Mouse (Mus musculus) mouse embryonic stem cell (cell line): ENCODE results near the gene Tbc1d30.

Experiments used
- in situ Hi-C, 2 experiments: fragments of 300-500 bp; cut with MboI; formaldehyde crosslinking; loops; 1 replicate in 1 of 2; 3 replicates in 1 of 2; pipeline ENCODE4 v1.14.3; 2019 to 2020; ENCODE audit warnings: low sequenced_read_pairs in 2 of 2, low pct_unique_long_range_greater_than_20kb in 1 of 2, mixed read lengths in 1 of 2; ENCODE audit not compliant: unreplicated experiment in 1 of 2

Gene Tbc1d30

DNA sequence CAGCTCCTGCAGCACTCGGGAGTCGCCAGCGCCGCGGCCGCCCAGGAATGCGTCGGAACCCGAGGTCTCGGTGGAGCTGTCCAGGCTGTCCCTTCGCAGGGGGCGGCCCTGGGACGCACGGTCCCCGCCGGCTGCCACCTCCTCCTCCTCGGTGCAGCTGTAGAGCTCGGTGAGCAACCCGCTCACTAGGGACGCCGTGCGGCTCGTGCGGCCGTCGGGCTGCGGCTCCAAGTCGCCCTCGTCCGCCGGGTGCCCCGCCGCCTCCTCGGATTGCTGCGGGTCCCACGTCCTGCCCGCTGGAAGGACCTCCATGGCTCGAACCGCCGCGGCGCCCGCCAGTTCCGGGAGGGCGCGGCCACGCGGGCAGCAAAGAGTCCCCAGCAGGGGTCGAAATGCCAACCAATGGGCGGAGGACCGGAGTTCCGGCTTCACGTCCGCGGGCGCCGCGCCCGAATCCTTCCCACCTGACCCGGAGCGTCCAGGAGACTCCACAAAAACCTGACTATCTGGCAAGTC lies at the start of gene Tbc1d30:
Tbc1d30 (minus strand) TSS at position 213 of the 516 bp plus-strand sequence.
- in situ Hi-C loops, result no loop called here

DNA sequence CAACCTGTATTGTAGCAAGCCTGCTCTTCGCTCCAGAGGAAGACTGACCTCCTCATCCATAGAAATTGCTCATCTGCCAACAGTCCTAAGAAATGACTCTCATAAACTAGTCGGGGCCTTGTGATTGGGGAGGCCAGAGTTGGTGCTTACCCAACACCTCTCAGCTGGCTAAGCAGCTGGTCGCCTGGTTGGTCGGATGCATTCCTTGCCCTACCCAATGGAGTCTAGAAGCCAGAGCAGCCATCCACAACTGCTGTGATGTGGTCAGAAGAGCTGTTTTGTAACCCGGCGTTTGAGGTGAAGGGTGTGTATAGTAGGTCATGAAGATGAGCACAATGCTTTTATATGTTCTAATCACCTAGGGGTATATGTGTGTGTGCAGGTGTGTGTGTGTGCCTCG lies 47.5 kb upstream of the Tbc1d30 start:
- in situ Hi-C loops, result no loop called here

DNA sequence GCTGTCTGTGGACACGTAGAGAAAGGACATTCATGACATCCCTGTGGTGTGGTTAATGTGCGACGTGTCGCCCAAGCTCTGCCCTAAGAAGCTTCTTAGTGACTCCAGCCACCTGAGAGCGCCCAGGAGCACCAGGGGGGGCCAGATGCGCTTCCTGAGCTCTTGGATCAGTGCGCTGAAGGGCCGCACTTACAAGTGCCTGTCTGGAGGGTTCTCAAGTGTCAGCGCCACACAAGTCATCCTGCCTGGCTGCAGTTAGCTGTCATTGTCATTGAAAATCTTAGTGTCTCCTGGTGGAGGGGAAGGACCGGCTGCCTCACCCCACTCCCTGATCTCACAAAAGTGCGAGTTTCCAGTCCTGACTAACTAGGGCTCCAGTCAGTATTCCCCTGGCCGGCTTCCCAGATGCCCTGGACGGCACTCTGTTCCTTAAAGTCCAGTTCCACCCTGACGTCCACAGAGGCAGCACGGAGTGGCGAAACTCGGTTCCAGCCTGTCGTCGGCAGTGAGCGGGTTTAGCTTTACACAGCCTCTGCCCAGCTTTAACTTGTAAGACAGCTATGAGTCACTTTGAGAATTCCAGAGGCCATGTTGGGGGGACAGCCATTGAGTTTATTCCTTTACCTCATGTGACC lies 44.6 kb upstream of the Tbc1d30 start:
- in situ Hi-C loops, result no loop called here

DNA sequence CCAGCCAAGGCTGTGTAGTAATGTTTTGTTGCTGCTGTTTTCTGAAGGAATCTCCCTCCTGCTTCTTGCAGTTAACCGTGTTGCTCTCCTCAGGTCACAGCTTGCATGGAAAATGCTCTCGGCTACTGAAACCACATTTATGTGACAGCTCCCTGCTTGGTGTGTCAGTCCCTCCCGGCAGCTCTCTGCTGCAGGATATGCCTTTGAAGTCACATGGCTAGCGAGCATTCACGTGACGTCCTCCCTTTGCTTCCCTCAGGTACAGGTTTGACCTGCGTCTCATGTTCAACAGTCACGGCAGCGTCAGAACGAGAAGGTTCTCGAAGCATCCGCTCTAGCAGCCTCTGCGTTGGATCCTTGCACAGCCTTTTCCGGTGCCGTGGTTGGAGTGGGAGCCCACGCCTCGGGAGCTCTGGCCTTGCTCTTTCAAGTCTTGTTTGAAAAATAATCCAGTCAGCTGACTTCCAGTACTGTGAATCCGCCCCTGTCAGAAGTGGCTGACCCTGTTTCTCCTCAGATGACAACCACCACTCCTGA lies 43.8 kb upstream of the Tbc1d30 start:
- in situ Hi-C loops, result no loop called here

DNA sequence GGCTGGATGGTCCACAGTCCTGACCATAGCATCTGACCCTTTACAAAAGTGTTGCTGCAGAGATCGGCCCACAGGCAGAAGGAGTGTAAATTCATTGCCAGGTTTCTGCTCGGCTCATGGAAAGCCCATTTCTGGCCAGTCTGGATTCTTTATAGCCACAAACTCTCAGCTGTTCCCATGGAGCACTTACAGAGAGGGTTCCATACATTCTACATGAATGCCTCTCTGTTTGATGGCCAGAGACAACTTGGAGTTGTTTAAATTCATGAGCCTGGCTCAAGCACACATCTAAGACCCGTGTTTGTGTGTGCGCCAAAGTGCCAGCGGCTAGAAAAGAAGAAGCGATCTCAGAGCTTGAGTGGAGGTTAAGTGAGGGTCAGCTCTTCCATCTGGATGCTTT lies 43.2 kb upstream of the Tbc1d30 start:
- in situ Hi-C loops, result no loop called here

DNA sequence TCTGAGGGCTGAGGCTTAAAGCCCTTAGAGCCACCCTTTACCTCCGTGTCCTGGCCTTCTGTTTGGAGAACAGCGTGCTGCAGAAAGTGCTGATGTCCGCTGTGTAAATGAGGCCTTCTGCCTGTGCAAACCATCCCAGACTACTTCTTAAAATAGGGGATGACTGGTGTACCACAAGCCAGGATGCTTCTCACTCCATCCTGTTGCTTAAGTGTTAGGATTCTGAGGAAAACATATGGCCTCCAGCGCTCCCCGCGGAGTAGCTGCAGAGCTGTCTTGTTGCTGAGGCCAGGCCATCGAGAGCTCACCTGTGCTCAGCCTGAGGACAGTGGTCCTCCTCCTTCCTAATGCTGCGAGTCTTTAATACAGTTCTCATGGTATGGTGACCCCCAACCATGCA lies 40.8 kb upstream of the Tbc1d30 start:
- in situ Hi-C loops, result no loop called here

DNA sequence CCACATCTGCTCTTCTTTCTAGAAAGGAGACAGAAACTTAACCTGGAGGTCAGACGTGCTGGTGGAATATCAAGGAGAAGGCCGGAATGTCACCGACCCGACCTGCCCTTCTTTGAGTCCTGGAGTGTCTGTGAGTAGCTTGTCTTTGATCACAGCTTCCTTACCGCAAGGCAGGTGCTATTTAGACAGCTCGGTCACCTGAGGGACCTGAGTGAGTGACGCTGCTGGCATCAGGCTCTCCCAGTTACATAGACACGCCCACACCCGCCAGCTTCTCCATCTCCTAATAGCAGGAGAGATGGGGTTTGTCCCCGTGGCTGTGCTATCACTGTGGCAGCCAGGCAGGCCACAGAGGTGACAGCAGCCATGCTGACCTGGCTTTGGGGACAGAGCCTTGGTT lies 39.5 kb upstream of the Tbc1d30 start:
- in situ Hi-C loops, result no loop called here

DNA sequence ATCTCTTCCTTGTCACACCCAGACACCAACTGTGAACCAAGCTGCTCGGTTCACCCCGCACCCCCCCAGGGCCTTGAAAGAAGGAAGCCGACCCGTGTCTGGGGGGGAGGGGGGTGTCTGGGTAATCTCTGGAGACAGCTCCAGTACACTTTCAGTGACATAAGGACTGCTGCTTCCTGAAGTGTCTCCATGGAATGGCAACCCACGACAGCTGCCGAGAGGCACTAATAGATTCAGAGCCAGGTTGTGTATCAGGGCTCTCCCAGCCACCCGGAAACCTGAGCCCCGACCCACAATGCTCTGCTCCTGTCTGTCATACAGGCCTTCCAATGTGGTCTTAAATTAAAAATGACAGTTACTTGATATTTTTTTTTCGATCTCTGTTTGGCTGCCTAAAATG lies 35.3 kb upstream of the Tbc1d30 start:
- in situ Hi-C loops, result no loop called here

DNA sequence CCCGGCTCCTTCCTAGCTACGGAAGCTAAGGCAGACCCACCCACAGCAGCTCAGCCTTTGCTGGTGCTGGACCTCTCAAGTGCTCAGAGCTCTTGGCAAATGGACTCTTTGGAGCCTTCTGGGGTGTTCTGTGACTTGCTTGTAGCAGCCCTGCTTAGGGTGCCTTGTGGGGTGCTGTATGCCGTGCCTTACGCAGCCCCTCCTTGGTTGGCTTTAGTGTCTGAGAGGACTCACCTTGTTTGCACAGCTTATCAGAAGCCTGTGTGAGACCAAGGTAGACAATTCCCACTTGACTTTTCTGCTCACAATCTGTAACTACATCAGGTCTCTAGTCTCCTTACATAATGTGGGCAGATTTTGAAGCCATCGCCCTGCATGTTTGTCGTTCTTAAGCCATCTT lies 34.6 kb upstream of the Tbc1d30 start:
- in situ Hi-C loops, result no loop called here

DNA sequence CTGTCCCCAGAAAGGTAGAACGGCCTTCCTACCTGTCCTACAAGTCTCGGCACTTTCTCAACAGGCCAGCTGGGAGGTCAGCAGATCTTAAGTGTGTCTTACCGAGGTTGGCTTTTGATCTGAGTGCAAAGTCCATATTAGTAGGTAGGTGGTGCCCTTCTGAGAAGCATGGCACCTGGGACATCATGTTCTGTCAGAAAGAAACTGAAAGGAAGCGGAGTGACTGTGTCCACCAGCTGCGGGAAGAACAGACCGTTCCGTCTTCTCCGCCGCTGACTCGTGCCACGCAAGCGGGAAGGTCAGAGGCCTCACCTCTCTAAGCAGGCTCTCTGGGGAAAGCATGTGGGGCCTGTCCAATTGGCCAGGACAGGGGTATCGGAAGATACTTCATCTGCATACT lies 33.6 kb upstream of the Tbc1d30 start:
- in situ Hi-C loops, result no loop called here

DNA sequence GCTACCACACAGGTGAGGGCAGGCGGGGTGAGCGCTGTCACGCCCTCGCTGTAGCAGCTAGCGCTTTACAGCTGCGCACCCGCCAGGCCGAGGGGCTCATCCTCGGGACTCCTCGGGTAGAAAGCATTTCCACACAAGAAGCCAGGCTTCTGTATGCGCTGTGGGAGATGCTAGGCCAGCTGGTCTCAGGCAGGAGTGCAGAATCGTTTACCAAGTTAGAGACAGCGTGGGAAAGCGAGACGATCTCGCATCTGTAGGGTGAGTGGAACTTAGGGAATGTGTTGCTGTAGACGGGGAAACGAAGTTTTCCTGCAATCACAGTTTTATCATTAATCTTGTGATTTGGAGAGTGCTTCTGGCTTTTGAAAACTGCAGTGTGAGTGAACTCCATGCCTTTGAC lies 30.2 kb upstream of the Tbc1d30 start:
- in situ Hi-C loops, result no loop called here

DNA sequence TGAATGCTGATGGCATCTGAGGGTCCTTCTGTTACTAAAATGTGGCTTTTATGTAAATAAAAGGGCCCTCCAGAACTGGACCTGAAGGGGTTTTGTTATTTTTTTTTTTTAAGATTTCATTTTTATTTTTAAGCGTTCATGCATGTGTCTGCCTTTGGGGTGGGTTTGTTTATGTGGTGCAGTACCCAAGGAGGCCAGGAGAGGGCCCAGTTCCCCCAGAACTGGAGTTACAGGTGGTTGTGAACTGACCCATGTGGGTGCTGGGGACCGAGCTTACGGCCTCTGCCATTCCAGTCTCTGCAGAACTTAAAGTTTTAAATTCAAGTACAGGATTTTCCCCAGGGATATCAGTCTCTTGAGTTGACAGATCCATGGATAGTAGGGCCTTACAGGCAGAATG lies 28.3 kb upstream of the Tbc1d30 start:
- in situ Hi-C loops, result no loop called here

DNA sequence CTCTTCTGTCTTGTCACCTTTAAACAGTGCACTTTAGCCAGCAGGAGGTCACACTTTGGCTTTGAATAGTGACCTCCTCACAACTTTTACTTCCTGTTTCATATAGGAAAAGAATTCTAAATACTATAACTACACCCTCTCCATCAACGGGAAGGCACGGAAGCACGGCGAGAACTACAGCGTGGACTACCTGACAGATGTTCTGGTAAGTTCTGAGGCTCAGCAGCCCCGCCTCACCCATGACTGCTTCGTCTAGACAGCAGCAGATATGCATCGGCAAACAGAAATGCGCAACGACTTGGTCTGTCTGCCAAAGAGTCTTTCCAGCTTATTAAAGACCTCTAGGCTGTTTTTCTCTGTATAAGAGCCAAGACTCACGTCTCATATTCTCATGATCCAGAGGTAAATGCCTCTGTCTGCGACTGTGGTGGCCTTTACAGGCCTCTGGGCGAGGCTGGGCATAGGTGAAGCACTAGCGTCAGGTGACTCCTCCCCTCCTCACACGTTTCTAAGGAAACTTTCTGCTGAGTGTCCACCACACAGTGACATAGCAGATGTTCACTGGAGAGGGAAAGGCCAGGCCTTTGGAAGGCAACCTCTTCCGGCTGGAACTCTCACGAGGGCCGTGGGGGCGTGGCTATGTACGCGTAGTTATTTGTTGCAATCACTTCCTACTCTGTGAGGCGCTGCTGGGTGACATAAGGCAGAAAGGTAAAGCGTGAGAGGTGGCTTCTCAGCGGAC lies 25.6 kb upstream of the Tbc1d30 start:
- in situ Hi-C loops, result no loop called here

DNA sequence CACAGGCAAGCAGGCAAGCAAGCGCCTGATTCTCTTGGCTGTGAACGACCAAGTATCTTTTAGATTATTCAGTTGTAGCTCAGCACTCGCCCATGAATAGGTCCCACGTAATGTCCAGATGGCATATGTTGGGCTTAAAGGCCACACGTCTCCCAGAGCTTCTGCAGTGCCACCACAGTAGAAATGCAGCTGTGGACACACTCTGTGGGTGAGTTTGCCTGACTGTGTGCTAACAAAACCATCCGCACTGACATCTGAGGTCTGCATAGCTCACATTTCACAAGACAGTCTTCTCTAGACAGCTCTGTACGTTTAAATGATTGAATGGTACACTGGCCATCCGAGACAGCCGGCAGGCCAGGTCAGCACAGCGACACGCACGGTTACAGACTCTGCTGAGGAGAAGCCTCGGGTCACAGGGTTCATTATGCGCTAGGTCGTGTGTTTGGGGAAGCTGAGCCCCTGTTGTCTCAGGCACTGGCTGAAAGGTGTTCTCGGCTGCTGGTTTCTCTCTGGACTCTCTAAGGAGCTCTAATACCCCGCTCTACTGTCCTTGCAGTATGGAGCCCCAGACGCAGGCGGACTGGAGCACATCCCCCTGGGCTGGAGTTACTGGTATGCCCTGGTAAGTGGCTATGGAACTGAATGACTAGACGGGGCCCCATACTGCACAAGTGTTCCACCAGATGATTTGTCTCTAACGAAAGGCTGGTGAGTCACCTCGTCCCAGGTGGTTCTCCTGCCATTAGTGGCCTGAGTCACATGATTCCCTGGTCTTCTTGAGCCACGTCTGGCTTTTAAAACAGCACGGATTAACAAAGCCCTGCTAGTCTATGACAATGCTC lies 24.8 kb upstream of the Tbc1d30 start:
- in situ Hi-C loops, result no loop called here

DNA sequence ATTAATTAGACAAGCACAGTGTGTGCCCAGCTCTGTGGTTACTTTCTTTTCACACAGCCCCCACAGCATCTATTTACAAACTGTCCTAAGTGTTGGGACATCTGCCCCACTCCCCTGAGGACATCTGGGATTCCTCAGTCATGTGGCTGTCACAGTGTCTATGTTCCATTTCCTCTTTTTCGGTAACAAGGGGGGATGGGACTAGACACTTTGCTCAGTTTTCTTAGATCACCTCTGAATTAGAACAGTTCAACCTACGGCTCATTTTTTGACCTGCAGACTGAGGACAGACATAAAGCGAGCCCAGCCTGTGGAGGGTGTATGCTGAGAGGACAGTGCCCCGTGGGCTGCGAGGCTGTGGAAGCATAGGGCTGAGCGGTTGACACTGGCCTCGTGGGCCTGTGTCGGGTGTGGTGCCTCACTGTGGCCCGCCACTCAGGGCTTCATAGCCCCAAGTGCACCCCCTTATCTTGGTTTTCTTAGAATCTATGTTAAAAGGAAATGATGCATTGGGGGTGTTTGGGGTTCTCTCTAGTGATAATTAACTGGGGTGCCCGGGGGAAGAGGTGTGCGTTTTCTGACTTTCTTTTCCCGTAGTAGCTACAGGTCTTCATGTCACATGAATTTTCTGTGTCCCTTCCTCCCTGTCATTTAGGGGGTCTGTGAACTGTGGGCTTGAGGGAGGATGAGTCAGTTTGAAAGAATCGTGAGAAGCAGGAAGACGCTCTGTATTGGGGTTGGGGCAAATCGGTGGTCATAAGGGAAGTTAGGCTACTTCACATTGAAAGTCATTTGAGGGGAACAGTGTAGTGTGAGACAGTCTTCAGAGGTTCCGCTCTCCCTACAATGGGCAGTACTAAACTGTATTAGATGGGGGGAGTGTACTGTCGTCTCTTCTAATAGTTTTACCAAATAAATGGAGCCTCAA lies 23.9 kb upstream of the Tbc1d30 start:
- in situ Hi-C loops, result no loop called here

DNA sequence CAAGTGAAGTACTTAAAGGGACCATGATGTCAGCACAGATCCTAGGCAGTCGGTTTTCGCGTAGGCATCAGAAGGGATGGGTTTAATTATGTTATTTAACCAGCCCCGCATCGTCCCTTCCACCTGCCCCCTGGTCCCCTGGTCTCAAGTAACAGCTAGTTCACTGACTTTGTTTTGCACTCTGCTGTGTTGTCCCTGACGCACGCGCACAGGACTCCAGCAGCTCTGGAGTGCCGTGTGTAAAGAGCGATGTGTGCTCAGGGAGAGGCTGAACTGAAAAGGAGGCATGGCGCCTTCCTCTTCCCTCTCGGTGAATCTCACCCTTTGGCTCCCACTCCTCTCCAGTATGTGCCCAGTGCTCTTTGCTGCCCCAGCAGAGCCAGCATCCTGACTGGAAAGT lies 22.9 kb upstream of the Tbc1d30 start:
- in situ Hi-C loops, result no loop called here

DNA sequence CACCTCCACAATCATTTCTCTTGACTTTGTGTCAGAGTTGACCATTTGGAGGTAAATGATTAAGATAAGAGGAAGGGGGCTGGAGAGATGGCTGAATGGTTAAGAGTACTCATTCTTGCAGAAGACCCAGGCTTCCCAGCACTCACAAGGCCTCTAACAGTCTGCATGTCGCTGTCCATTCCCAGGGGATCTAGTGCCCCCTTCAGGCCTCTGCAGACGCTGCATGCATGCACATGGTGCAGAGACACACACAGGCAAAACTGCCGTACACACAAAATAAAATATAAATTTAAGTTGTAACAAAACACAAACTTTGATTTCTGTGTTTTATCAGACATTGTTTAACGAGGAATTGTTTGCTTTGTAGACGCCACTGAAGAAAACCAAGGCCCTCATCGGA lies 19.7 kb upstream of the Tbc1d30 start:
- in situ Hi-C loops, result no loop called here

DNA sequence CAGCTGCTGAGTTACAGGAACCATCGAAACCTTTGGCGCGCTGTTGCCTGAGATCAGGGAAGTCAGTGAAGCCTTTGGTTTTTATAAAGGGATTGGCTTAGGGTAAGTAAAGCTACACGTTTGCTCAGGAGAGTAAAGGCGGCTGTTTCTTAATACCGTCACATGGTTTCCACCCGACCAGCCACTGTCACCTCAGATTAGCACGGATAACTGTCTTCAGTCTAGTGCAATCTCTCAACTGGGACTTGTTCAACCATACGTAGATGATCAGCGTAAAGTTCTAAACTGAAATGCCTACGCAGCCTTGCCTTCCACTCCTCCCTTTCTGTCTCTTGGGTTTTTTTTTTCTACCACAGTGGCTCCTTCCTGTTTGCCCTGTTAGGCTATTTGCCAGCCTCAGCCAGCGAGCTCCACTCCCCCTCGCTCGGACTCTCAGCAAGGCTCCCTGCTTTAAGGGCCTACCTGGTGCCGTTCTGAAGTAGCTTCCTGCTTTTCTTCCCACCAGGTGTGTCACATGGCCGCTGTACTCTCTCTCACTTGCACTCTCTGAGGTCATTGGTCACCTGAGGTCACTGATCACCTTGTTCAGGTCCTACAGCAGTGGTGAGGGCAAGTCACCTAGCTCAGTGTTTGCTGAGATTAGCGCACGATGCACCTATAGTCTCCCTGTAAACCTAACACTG lies 17.8 kb upstream of the Tbc1d30 start:
- in situ Hi-C loops, result no loop called here
